Mouse (Mus musculus) kidney, postnatal 0 days (tissue): Measurements from ENCODE around the gene Erf. TPM values are rescaled to one million over a fixed set of nuclear protein-coding genes. Genes with fewer than 3 reads are reported as not detected.
A peak's percentile ranks its signal among the peaks of the same experiment; 100 is the strongest.

ENCODE experiments used
- ATAC-seq: fragments of 200-750 bp; cut with Nextera tagmentation; replicated peaks from 2 replicates; pipeline ENCODE4 v1.8.0; 2017; ENCODE audit warnings: low read depth, moderate number of reproducible peaks, moderate TSS enrichment, moderate library complexity; ENCODE audit not compliant: low FRiP score
- DNase-seq: peaks from one replicate; pipeline ENCODE4 v3.0.0-alpha.2; 2016; ENCODE audit warnings: low spot score
- H3K27ac ChIP-seq: fragments of 300-500 bp; sonication (generic); 2 replicates; pipeline ENCODE4 v1.5.1; 2014; ENCODE audit warnings: mild to moderate bottlenecking
- H3K27me3 ChIP-seq: fragments of 300-500 bp; sonication (generic); 2 replicates; pipeline ENCODE4 v1.6.1; 2014; ENCODE audit warnings: low read length, mixed read lengths; ENCODE audit not compliant: insufficient read depth
- H3K36me3 ChIP-seq: fragments of 300-500 bp; sonication (generic); 2 replicates; pipeline ENCODE4 v1.6.1; 2014; ENCODE audit warnings: low read length, mixed read lengths; ENCODE audit not compliant: insufficient read depth
- H3K4me1 ChIP-seq: fragments of 300-500 bp; sonication (generic); replicated peaks from 2 replicates; pipeline ENCODE4 v1.6.1; 2014; ENCODE audit warnings: antibody characterized with exemption, low read length, mixed read lengths; ENCODE audit not compliant: insufficient read depth
- H3K4me2 ChIP-seq: fragments of 300-500 bp; sonication (generic); 2 replicates; pipeline ENCODE4 v1.6.1; 2014; ENCODE audit warnings: mild to moderate bottlenecking, low read length, moderate library complexity, mixed read lengths
- H3K4me3 ChIP-seq: fragments of 300-500 bp; sonication (generic); replicated peaks from 2 replicates; pipeline ENCODE4 v1.5.1; 2014; ENCODE audit warnings: low read depth, low read length
- H3K9ac ChIP-seq: fragments of 300-500 bp; sonication (generic); 2 replicates; pipeline ENCODE4 v1.6.1; 2014; ENCODE audit warnings: low read depth, low read length
- H3K9me3 ChIP-seq: fragments of 300-500 bp; sonication (generic); replicated peaks from 2 replicates; pipeline ENCODE4 v1.6.1; 2016; ENCODE audit warnings: low read length, inconsistent platforms, mixed read lengths
- CTCF ChIP-seq: IDR thresholded peaks from 2 replicates; pipeline ENCODE4 v1.5.1; 2016; ENCODE audit warnings: antibody characterized with exemption, low read depth, mild to moderate bottlenecking, moderate library complexity
- WGBS: fragments of 180-500 bp; shearing (Covaris S2); extraction: QIAGEN DNeasy Blood & Tissue Kit; methylation state at CpG from one replicate; pipeline ENCODE4 v1.1.7; 2014; 5-methylcytosine and 5-hydroxymethylcytosine counted together
- polyA plus RNA-seq: library from polyadenylated mRNA; unstranded; fragments of >200 nt; fragmentation: Nextera tagmentation; extraction: Ambion mirVana; gene quantifications from 2 replicates; pipeline ENCODE4 v1.2.1, GENCODE M21; 2015

Erf gene
- polyA plus RNA-seq, 1 experiment from 2014 or later: 18.6 TPM

DNA sequence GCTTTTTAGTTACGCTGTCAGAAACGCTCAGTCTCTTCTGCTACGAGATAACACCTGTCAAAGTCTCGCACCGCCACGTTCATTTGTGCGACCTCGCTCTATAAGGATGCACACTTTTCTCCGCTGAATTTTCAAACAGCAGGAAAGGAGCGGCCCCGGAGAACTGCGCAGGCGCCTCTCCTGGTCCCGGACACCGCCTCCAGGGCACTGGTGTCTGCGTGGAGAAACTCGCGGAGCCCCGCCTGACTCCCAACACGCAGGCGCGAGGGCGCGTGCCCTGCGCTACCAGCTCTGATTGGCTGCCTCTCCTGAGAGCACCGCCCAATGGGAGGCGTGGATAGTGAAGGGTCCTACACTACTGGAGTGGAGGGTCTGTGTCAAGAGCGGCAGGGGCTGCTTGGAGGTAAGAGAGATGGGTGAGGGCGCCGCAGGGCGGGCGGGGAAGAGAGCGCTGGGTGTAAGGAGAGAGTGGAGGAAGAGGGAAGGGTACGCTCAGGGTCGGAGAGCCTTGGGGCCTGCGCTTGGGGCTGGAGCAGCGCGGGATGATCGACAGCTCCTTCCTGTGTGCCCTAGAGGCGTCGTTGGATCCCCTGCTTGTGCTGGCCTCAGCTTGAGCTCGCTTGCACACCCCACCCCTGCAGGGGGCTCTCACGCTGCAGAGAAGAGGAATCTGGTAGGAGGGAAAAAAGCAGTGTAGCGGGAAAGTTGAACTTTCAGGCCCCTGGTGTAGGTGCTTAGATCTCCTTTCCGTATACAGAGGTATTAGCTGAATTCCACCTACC is 29.3 kb downstream of the Erf start, which contains the start of gene Zfp526:
Gene Zfp526, plus strand, starts transcription at position 324 of the 782 bp plus-strand sequence.
- Histone ChIP-seq H3K36me3 (peaks cover 20% of the 10 kb centered on the region; the same call in 1 of the 2 replicates), H3K4me1 (peaks cover 15% of the 10 kb centered on the region), H3K27ac (peak within 1 kb of the TSS; percentile 83), H3K4me3 (peak within 1 kb of the TSS; percentile 64), H3K9ac (peak within 1 kb of the TSS; percentile 52), H3K27me3 (no peaks in the 10 kb centered on the region), H3K9me3 (no peaks in the 10 kb centered on the region), H3K4me2 (peak within 1 kb of the TSS; percentile 87)
- DNase-seq (peak; percentile 98), ATAC-seq (peak; percentile 92)
- TF ChIP-seq CTCF: peak; percentile 52
- WGBS: under 1% methylated on average over 45 of the region's 45 CpGs

GRCm38 (mm10) chr7:25220457-25221101 is 30.0 kb downstream of the Erf start, which contains the start of gene Dedd2:
Gene Dedd2, minus strand, starts transcription at chr7:25220615.
- Histone ChIP-seq H3K4me2 (peak within 1 kb of the TSS; percentile 87), H3K9me3 (no peaks in the 10 kb centered on the region), H3K9ac (peak within 1 kb of the TSS; percentile 74), H3K36me3 (peaks cover 13% of the 10 kb centered on the region; the same call in 1 of the 2 replicates), H3K4me3 (peak within 1 kb of the TSS; percentile 64), H3K4me1 (peaks cover 15% of the 10 kb centered on the region), H3K27ac (peak within 1 kb of the TSS; percentile 83), H3K27me3 (no peaks in the 10 kb centered on the region)
- DNase-seq (peak; percentile 19), ATAC-seq (no peak)
- TF ChIP-seq CTCF: no peak
- 4% methylated on average over 20 of the region's 20 CpGs for WGBS

DNA sequence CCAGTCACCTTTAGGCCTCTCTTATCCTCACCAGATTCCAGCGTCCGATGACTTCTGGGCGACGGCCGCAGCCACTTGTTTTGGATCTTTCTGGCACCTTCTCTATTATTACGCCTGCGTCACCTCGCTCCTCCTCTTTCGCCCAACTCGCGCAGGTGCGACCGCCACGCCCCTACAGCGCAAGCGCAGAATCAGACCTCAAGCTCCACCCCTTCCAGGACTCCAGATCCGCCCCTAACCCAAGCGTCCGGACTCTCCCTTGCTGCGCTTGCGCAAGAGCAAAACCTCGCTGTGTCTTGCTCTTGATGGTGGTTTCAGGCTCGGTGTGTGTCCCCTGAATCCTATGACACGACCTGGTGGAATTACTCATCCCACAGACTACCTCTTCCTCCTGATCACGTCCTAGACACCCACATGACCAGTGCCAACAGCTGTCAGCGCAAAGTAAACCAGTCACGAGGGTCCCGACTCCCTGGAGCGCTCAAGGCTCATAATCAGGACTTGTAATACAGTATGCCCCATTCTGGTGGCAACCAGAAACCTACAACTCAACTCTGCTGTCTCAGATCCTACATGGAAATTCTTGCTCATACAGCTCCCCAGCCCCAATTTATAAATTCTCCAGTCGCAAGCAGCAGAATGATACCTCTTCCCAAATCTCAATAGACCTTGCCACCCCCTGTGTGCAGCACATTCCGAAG is 30.7 kb downstream of the Erf start:
- ATAC-seq (peak; percentile 74), DNase-seq (peak; percentile 97)
- peak overlapping the region; percentile 64 for H3K4me3 ChIP-seq
- H3K9me3 ChIP-seq: no peaks in the 10 kb centered on the region
- peak overlapping the region; percentile 87 for H3K4me2 ChIP-seq
- peak overlapping the region; percentile 83 for H3K27ac ChIP-seq
- H3K9ac ChIP-seq: peak overlapping the region; percentile 74
- no peak for TF ChIP-seq CTCF
- 3% methylated on average over 31 of the region's 31 CpGs for WGBS
- no peaks in the 10 kb centered on the region for H3K27me3 ChIP-seq
- H3K4me1 ChIP-seq: peaks cover 15% of the 10 kb centered on the region
- peaks cover 7% of the 10 kb centered on the region; the same call in 1 of the 2 replicates for H3K36me3 ChIP-seq

DNA sequence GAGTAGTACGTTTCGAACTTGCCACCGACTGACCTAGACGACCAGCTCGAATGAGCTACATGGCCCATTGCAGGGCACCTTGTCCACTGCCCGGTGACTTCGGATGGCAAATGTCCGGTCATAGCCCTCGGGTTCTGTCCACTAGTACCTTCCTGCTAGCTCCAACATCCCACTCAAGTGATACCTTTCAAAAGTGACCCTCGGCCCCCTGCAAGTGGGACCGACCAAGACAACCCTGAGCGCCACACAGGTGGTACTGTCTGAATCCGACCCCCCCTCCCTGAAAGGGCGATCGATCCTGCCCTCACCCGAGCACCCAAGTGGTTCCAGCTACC is 31.2 kb downstream of the Erf start:
- TF ChIP-seq CTCF: no peak
- H3K4me2 ChIP-seq: peak overlapping the region; percentile 87
- peak overlapping the region; percentile 74 for H3K9ac ChIP-seq
- peak overlapping the region; percentile 64 for H3K4me3 ChIP-seq
- ATAC-seq: no peak; the same call in 1 of the 2 replicates
- H3K27ac ChIP-seq: peak overlapping the region; percentile 79
- under 1% methylated on average over 16 of the region's 16 CpGs for WGBS
- H3K27me3 ChIP-seq: no peaks in the 10 kb centered on the region
- no peak for DNase-seq
- H3K9me3 ChIP-seq: no peaks in the 10 kb centered on the region
- peaks cover 15% of the 10 kb centered on the region for H3K4me1 ChIP-seq
- H3K36me3 ChIP-seq: 0 out of 2 replicates have a peak, but pooled peaks cover 5% of the 10 kb centered on the region

- Histone ChIP-seq H3K9me3 (no peaks in the 10 kb centered on the region), H3K4me3 (peak overlapping the region; percentile 64), H3K27me3 (no peaks in the 10 kb centered on the region), H3K9ac (peak overlapping the region; percentile 74), H3K36me3 (no peaks in the 10 kb centered on the region), H3K4me1 (peaks cover 15% of the 10 kb centered on the region), H3K27ac (peak overlapping the region; percentile 79), H3K4me2 (peak overlapping the region; percentile 87)
- 0 out of 2 replicates have a peak, but pooled peaks have one; percentile 6 for TF ChIP-seq CTCF
- 1% methylated on average over 53 of the region's 53 CpGs for WGBS
- ATAC-seq: 0 out of 2 replicates have a peak, but pooled peaks have one; percentile 11
- peak; percentile 66 for DNase-seq
These were observed 31.7 kb downstream of the Erf start for GRCm38 (mm10) chr7:25218705-25219415.
